Mouse (Mus musculus): Measurements from ENCODE around the gene S100a14. TPM values are rescaled to one million over a fixed set of nuclear protein-coding genes. Genes with fewer than 3 reads are reported as not detected.

The S100a14 gene
- polyA plus RNA-seq, 1 experiment from 2014 or later: not detected

GRCm38 (mm10) chr3:90503444-90503843, 23.2 kb upstream of the S100a14 start:
- H3K36me3 ChIP-seq (ENCODE audit: control insufficient read depth, insufficient read depth, low read length): peaks cover 16% of the 10 kb centered on the region

GRCm38 (mm10) chr3:90505216-90505615, 21.4 kb upstream of the S100a14 start:
- no peaks in the 10 kb centered on the region for H3K9me3 ChIP-seq (ENCODE audit: control insufficient read depth, low read length)
- no peak overlapping the region for H3K27ac ChIP-seq (ENCODE audit: low read depth, low read length)
- 93% methylated on average over 5 of the region's 5 CpGs for WGBS
- no peak overlapping the region for H3K9ac ChIP-seq (ENCODE audit: low read length)
- H3K27me3 ChIP-seq (ENCODE audit: control insufficient read depth, insufficient read depth, low read length): no peaks in the 10 kb centered on the region
- no peak overlapping the region for H3K4me3 ChIP-seq (ENCODE audit: low read depth, low read length)
- DNase-seq (ENCODE audit: low spot score): no peak
- H3K4me1 ChIP-seq (replicated peaks; ENCODE audit: control insufficient read depth, insufficient read depth, low read length): peaks cover 7% of the 10 kb centered on the region; the same call in 1 of the 2 replicates
- no peak overlapping the region for H3K4me2 ChIP-seq (ENCODE audit: low read depth, low read length, severe bottlenecking)
- ATAC-seq (replicated peaks; ENCODE audit: low FRiP score): no peak
- peaks cover 12% of the 10 kb centered on the region for H3K36me3 ChIP-seq (ENCODE audit: control insufficient read depth, insufficient read depth, low read length)

More at GRCm38 (mm10) chr3:90503444-90503843, 23.2 kb upstream of the S100a14 start:
- Histone ChIP-seq H3K27me3 (ENCODE audit: control insufficient read depth, insufficient read depth, low read length) (no peaks in the 10 kb centered on the region), H3K4me3 (ENCODE audit: low read depth, low read length) (no peak overlapping the region), H3K9ac (ENCODE audit: low read length) (no peak overlapping the region), H3K4me2 (ENCODE audit: low read depth, low read length, severe bottlenecking) (no peak overlapping the region), H3K27ac (ENCODE audit: low read depth, low read length) (no peak overlapping the region), H3K9me3 (ENCODE audit: control insufficient read depth, low read length) (no peaks in the 10 kb centered on the region), H3K4me1 (replicated peaks; ENCODE audit: control insufficient read depth, insufficient read depth, low read length) (peaks cover 7% of the 10 kb centered on the region; the same call in 1 of the 2 replicates)
- DNase-seq (ENCODE audit: low spot score) (no peak), ATAC-seq (replicated peaks; ENCODE audit: low FRiP score) (no peak)
- 76% methylated on average over 4 of the region's 4 CpGs for WGBS

GRCm38 (mm10) chr3:90506362-90506761, 20.3 kb upstream of the S100a14 start:
- Histone ChIP-seq H3K4me3 (ENCODE audit: low read depth, low read length) (no peak overlapping the region), H3K27me3 (ENCODE audit: control insufficient read depth, insufficient read depth, low read length) (no peaks in the 10 kb centered on the region), H3K9me3 (ENCODE audit: control insufficient read depth, low read length) (no peaks in the 10 kb centered on the region), H3K27ac (ENCODE audit: low read depth, low read length) (no peak overlapping the region), H3K9ac (ENCODE audit: low read length) (no peak overlapping the region), H3K4me2 (ENCODE audit: low read depth, low read length, severe bottlenecking) (no peak overlapping the region), H3K36me3 (ENCODE audit: control insufficient read depth, insufficient read depth, low read length) (peaks cover 12% of the 10 kb centered on the region), H3K4me1 (replicated peaks; ENCODE audit: control insufficient read depth, insufficient read depth, low read length) (peaks cover 7% of the 10 kb centered on the region; the same call in 1 of the 2 replicates)
- DNase-seq (ENCODE audit: low spot score) (no peak), ATAC-seq (replicated peaks; ENCODE audit: low FRiP score) (no peak)
- WGBS: 95% methylated on average over 3 of the region's 3 CpGs

GRCm38 (mm10) chr3:90508287-90508949, 18.2 kb upstream of the S100a14 start:
- Histone ChIP-seq H3K27ac (ENCODE audit: low read depth, low read length) (no peak overlapping the region), H3K9ac (ENCODE audit: low read length) (peak overlapping the region; percentile 99), H3K4me1 (replicated peaks; ENCODE audit: control insufficient read depth, insufficient read depth, low read length) (peaks cover 7% of the 10 kb centered on the region; the same call in 1 of the 2 replicates), H3K4me2 (ENCODE audit: low read depth, low read length, severe bottlenecking) (peak overlapping the region; percentile 59), H3K36me3 (ENCODE audit: control insufficient read depth, insufficient read depth, low read length) (peaks cover 4% of the 10 kb centered on the region; the same call in 1 of the 2 replicates), H3K27me3 (ENCODE audit: control insufficient read depth, insufficient read depth, low read length) (peaks cover 3% of the 10 kb centered on the region; the same call in 1 of the 2 replicates), H3K4me3 (ENCODE audit: low read depth, low read length) (peak overlapping the region; percentile 93), H3K9me3 (ENCODE audit: control insufficient read depth, low read length) (no peaks in the 10 kb centered on the region)
- no peak for DNase-seq (ENCODE audit: low spot score)
- 5% methylated on average over 20 of the region's 20 CpGs for WGBS
- no peak for ATAC-seq (replicated peaks; ENCODE audit: low FRiP score)

GRCm38 (mm10) chr3:90508950-90509746, 17.5 kb upstream of the S100a14 start, which contains the start of gene Chtop:
Chtop (minus strand) TSS chr3:90509498.
- Histone ChIP-seq H3K9ac (ENCODE audit: low read length) (peak within 1 kb of the TSS; percentile 99), H3K27ac (ENCODE audit: low read depth, low read length) (peak within 1 kb of the TSS; percentile 77), H3K4me1 (replicated peaks; ENCODE audit: control insufficient read depth, insufficient read depth, low read length) (peaks cover 9% of the 10 kb centered on the region; the same call in 1 of the 2 replicates), H3K36me3 (ENCODE audit: control insufficient read depth, insufficient read depth, low read length) (peaks cover 4% of the 10 kb centered on the region; the same call in 1 of the 2 replicates), H3K4me3 (ENCODE audit: low read depth, low read length) (peak within 1 kb of the TSS; percentile 93), H3K4me2 (ENCODE audit: low read depth, low read length, severe bottlenecking) (peak within 1 kb of the TSS; percentile 59), H3K27me3 (ENCODE audit: control insufficient read depth, insufficient read depth, low read length) (peaks cover 5% of the 10 kb centered on the region), H3K9me3 (ENCODE audit: control insufficient read depth, low read length) (no peaks in the 10 kb centered on the region)
- DNase-seq (ENCODE audit: low spot score) (peak; percentile 100), ATAC-seq (replicated peaks; ENCODE audit: low FRiP score) (peak; percentile 94)
- WGBS: under 1% methylated on average over 65 of the region's 66 CpGs

- DNase-seq (ENCODE audit: low spot score) (no peak), ATAC-seq (replicated peaks; ENCODE audit: low FRiP score) (peak; percentile 29)
- WGBS: 6% methylated on average over 2 of the region's 2 CpGs
- Histone ChIP-seq H3K9ac (ENCODE audit: low read length) (no peak overlapping the region; the same call in 1 of the 2 replicates), H3K27me3 (ENCODE audit: control insufficient read depth, insufficient read depth, low read length) (peaks cover 5% of the 10 kb centered on the region), H3K9me3 (ENCODE audit: control insufficient read depth, low read length) (no peaks in the 10 kb centered on the region), H3K4me2 (ENCODE audit: low read depth, low read length, severe bottlenecking) (peak overlapping the region; percentile 35; the same call in 1 of the 2 replicates), H3K36me3 (ENCODE audit: control insufficient read depth, insufficient read depth, low read length) (peaks cover 4% of the 10 kb centered on the region; the same call in 1 of the 2 replicates), H3K4me1 (replicated peaks; ENCODE audit: control insufficient read depth, insufficient read depth, low read length) (peaks cover 10% of the 10 kb centered on the region; the same call in 1 of the 2 replicates), H3K4me3 (ENCODE audit: low read depth, low read length) (peak overlapping the region; percentile 93; the same call in 1 of the 2 replicates), H3K27ac (ENCODE audit: low read depth, low read length) (0 out of 2 replicates have a peak overlapping the region, but pooled peaks have one; percentile 4)
Measured at GRCm38 (mm10) chr3:90509747-90510123, 16.9 kb upstream of the S100a14 start.

- Histone ChIP-seq H3K27ac (ENCODE audit: low read depth, low read length) (no peak overlapping the region), H3K4me3 (ENCODE audit: low read depth, low read length) (no peak overlapping the region), H3K9ac (ENCODE audit: low read length) (no peak overlapping the region), H3K9me3 (ENCODE audit: control insufficient read depth, low read length) (no peaks in the 10 kb centered on the region), H3K4me1 (replicated peaks; ENCODE audit: control insufficient read depth, insufficient read depth, low read length) (peaks cover 10% of the 10 kb centered on the region; the same call in 1 of the 2 replicates), H3K36me3 (ENCODE audit: control insufficient read depth, insufficient read depth, low read length) (no peaks in the 10 kb centered on the region), H3K27me3 (ENCODE audit: control insufficient read depth, insufficient read depth, low read length) (peaks cover 12% of the 10 kb centered on the region), H3K4me2 (ENCODE audit: low read depth, low read length, severe bottlenecking) (no peak overlapping the region)
- ATAC-seq (replicated peaks; ENCODE audit: low FRiP score): no peak
- no peak for DNase-seq (ENCODE audit: low spot score)
- 88% methylated on average over 5 of the region's 5 CpGs for WGBS
Measured at GRCm38 (mm10) chr3:90512276-90512675, 14.4 kb upstream of the S100a14 start.

- Histone ChIP-seq H3K36me3 (ENCODE audit: control insufficient read depth, insufficient read depth, low read length) (no peaks in the 10 kb centered on the region), H3K9ac (ENCODE audit: low read length) (no peak overlapping the region), H3K4me3 (ENCODE audit: low read depth, low read length) (no peak overlapping the region), H3K27ac (ENCODE audit: low read depth, low read length) (no peak overlapping the region), H3K4me1 (replicated peaks; ENCODE audit: control insufficient read depth, insufficient read depth, low read length) (peaks cover 3% of the 10 kb centered on the region; the same call in 1 of the 2 replicates), H3K9me3 (ENCODE audit: control insufficient read depth, low read length) (no peaks in the 10 kb centered on the region), H3K27me3 (ENCODE audit: control insufficient read depth, insufficient read depth, low read length) (peaks cover 12% of the 10 kb centered on the region), H3K4me2 (ENCODE audit: low read depth, low read length, severe bottlenecking) (no peak overlapping the region)
- ATAC-seq (replicated peaks; ENCODE audit: low FRiP score) (no peak), DNase-seq (ENCODE audit: low spot score) (no peak)
- 79% methylated on average over 9 of the region's 9 CpGs for WGBS
Measured at GRCm38 (mm10) chr3:90512948-90513642, 13.6 kb upstream of the S100a14 start.
